Mouse (Mus musculus) hindbrain, embryonic 10.5 days (tissue): Measurements from ENCODE around the gene Hspa1b. TPM values are rescaled to one million over a fixed set of nuclear protein-coding genes. Genes with fewer than 3 reads are reported as not detected.
"Not testable (repeated sequence)": the region's sequence is repeated elsewhere in the genome, so short reads cannot be mapped to it uniquely, and the experiment has no call there.

Experiments used
- DNase-seq: peaks from one replicate; pipeline ENCODE4 v3.0.0-alpha.2; 2017; ENCODE audit warnings: low spot score
- H3K27ac ChIP-seq: fragments of 300-500 bp; sonication (generic); 2 replicates; pipeline ENCODE4 v1.5.1; 2016; ENCODE audit warnings: mild to moderate bottlenecking, moderate library complexity
- H3K27me3 ChIP-seq: fragments of 300-500 bp; sonication (generic); 2 replicates; pipeline ENCODE4 v1.6.1; 2016; ENCODE audit warnings: mild to moderate bottlenecking; ENCODE audit not compliant: poor library complexity, insufficient read depth, severe bottlenecking
- H3K36me3 ChIP-seq: fragments of 300-500 bp; sonication (generic); 2 replicates; pipeline ENCODE4 v1.6.1; 2016; ENCODE audit warnings: mild to moderate bottlenecking, moderate library complexity
- H3K4me1 ChIP-seq: fragments of 300-500 bp; sonication (generic); replicated peaks from 2 replicates; pipeline ENCODE4 v1.6.1; 2016; ENCODE audit warnings: mild to moderate bottlenecking
- H3K4me3 ChIP-seq: fragments of 300-500 bp; sonication (generic); 2 replicates; pipeline ENCODE4 v1.5.1; 2016; ENCODE audit warnings: mild to moderate bottlenecking, moderate library complexity
- H3K9me3 ChIP-seq: fragments of 300-500 bp; sonication (generic); 2 replicates; pipeline ENCODE4 v1.6.1; 2016; ENCODE audit warnings: mild to moderate bottlenecking, moderate library complexity
- WGBS: fragments of 180-500 bp; shearing (Covaris S2); methylation state at CpG from one replicate; pipeline ENCODE4 v1.1.7; 2016; 5-methylcytosine and 5-hydroxymethylcytosine counted together
- polyA plus RNA-seq: library from polyadenylated mRNA; unstranded; fragments of >200 nt; fragmentation: Nextera tagmentation; extraction: Ambion mirVana; gene quantifications from 2 replicates; pipeline ENCODE4 v1.2.1, GENCODE M21; 2016

The Hspa1b gene
- polyA plus RNA-seq, 1 experiment from 2014 or later = 0.09 TPM

- Histone ChIP-seq H3K27me3 (peaks cover 15% of the 10 kb centered on the region), H3K27ac (no peak overlapping the region), H3K4me1 (peaks cover 11% of the 10 kb centered on the region), H3K36me3 (peaks cover 14% of the 10 kb centered on the region), H3K4me3 (no peak overlapping the region), H3K9me3 (no peaks in the 10 kb centered on the region)
- DNase-seq = no peak
- 80% methylated on average over 3 of the region's 3 CpGs for WGBS
Measured at GRCm38 (mm10) chr17:34975581-34976492, 16.8 kb upstream of the Hspa1b start.

DNA sequence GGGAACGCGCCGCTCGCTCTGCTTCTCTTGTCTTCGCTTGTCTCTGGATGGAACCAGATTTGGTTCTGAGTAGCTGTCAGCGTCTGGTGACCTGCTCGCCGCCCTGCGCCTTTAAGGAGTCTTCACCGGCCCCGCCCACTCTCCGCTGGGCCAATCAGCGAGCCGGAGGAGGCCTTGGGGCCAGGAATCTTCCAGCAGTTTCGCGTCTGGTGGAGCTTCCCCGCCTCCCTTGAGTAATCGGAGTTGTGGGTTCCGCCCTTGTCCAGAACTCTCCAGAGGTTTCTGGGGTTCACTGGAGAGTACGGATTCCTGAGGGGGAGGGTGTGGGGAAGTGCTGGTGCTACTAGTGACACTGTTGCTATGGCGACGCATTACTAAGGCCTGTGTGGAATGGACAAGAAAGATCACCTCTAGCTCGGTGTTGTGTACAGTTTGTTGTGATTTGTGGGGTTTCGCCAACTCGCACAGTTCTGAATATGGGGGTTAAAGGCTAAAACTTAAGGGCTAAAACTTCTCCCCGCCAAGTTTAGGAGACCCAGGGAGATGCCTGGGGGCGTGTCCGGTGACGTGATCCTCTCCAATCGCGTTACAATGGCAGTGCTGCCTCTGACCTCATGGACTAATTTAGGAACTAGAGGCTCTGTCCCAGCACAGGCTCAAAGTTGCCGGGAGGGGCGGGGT, 13.2 kb upstream of the Hspa1b start, which contains the start of the genes Hspa1a and Hspa1l:
TSS of gene Hspa1a (minus strand) at position 88 of the 681 bp plus-strand sequence.
TSS of gene Hspa1l (plus strand) at position 635 of the 681 bp plus-strand sequence.
- Histone ChIP-seq H3K27ac (peak within 1 kb of the TSS; percentile 56), H3K4me3 (peak within 1 kb of the TSS; percentile 50), H3K27me3 (peaks cover 48% of the 10 kb centered on the region)
- 1% methylated on average over 31 of the region's 33 CpGs for WGBS
- peak; percentile 78 for DNase-seq
- H3K9me3 ChIP-seq, H3K4me1 ChIP-seq, H3K36me3 ChIP-seq: not testable (repeated sequence)

DNA sequence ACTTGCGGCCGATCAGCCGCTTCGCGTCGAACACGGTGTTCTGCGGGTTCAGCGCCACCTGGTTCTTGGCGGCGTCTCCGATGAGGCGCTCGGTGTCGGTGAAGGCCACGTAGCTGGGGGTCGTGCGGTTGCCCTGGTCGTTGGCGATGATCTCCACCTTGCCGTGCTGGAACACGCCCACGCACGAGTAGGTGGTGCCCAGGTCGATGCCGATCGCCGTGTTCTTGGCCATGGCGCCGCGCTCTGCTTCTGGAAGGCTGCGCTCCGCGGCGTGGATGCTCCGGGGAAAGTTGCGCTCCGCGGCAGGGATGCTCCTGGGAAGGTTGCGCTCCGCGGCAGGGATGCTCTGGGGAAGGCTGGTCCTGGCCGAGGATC, 12.6 kb upstream of the Hspa1b start:
- 3% methylated on average over 32 of the region's 43 CpGs for WGBS
- not testable (repeated sequence) for H3K27ac ChIP-seq, DNase-seq, H3K9me3 ChIP-seq, H3K4me1 ChIP-seq, H3K36me3 ChIP-seq
- H3K4me3 ChIP-seq = peak overlapping the region; percentile 50
- H3K27me3 ChIP-seq = peaks cover 53% of the 10 kb centered on the region

- H3K27ac ChIP-seq, H3K36me3 ChIP-seq, H3K4me3 ChIP-seq, H3K9me3 ChIP-seq, DNase-seq, H3K4me1 ChIP-seq: not testable (repeated sequence)
- H3K27me3 ChIP-seq = peaks cover 62% of the 10 kb centered on the region
- 38% methylated on average over 25 of the region's 37 CpGs for WGBS
Measured at GRCm38 (mm10) chr17:34970850-34971249, 11.8 kb upstream of the Hspa1b start.

- H3K9me3 ChIP-seq, H3K36me3 ChIP-seq, H3K27ac ChIP-seq, DNase-seq, H3K4me3 ChIP-seq, H3K4me1 ChIP-seq: not testable (repeated sequence)
- H3K27me3 ChIP-seq = peaks cover 68% of the 10 kb centered on the region
- 71% methylated on average over 9 of the region's 11 CpGs for WGBS
Measured at GRCm38 (mm10) chr17:34969822-34970221, 10.8 kb upstream of the Hspa1b start, which contains the start of gene Gm20481. Gene Gm20481 (plus strand): TSS chr17:34969912.

GRCm38 (mm10) chr17:34965627-34966026, 6.6 kb upstream of the Hspa1b start:
- H3K27me3 ChIP-seq = peaks cover 88% of the 10 kb centered on the region

DNA sequence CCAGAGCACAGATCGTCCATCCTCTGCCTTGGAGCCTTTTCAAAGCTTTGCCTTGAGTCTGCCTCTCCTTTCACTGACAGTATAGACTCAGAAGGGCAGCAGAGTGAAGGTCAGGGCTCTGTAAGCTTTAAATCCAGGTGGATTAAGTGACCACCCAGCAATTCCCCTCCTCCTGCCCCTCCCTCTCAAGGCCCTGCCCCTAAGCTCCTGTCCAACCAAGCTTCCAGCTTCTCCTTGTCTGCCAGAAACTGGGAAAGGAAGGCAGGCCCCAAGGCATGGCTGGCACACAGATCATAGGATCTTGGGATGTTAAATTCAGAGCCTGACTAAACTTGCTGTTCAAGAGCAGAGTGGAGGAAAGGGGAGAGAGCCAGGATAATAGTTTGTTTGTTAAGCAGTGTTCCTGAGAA, 5.6 kb upstream of the Hspa1b start:
- H3K9me3 ChIP-seq = no peaks in the 10 kb centered on the region
- H3K27ac ChIP-seq = no peak overlapping the region
- no peak for DNase-seq
- WGBS = 32% methylated on average over 1 of the region's 1 CpGs
- H3K4me1 ChIP-seq = peaks cover 12% of the 10 kb centered on the region
- no peaks in the 10 kb centered on the region for H3K36me3 ChIP-seq
- H3K4me3 ChIP-seq = 0 out of 2 replicates have a peak overlapping the region, but pooled peaks have one; percentile 6
- H3K27me3 ChIP-seq = peaks cover 85% of the 10 kb centered on the region

More at GRCm38 (mm10) chr17:34965627-34966026, 6.6 kb upstream of the Hspa1b start:
- 0 out of 2 replicates have a peak, but pooled peaks cover 4% of the 10 kb centered on the region for H3K4me1 ChIP-seq
- H3K9me3 ChIP-seq = no peaks in the 10 kb centered on the region
- DNase-seq = no peak
- H3K27ac ChIP-seq = no peak overlapping the region
- H3K36me3 ChIP-seq = no peaks in the 10 kb centered on the region
- WGBS = 85% methylated on average over 5 of the region's 5 CpGs
- no peak overlapping the region for H3K4me3 ChIP-seq

- Histone ChIP-seq H3K36me3 (no peaks in the 10 kb centered on the region), H3K4me3 (no peak overlapping the region), H3K27me3 (peaks cover 70% of the 10 kb centered on the region), H3K27ac (no peak overlapping the region), H3K9me3 (no peaks in the 10 kb centered on the region), H3K4me1 (peaks cover 16% of the 10 kb centered on the region)
- DNase-seq = no peak
- 62% methylated on average over 1 of the region's 1 CpGs for WGBS
Measured at GRCm38 (mm10) chr17:34962841-34963240, 3.8 kb upstream of the Hspa1b start.

DNA sequence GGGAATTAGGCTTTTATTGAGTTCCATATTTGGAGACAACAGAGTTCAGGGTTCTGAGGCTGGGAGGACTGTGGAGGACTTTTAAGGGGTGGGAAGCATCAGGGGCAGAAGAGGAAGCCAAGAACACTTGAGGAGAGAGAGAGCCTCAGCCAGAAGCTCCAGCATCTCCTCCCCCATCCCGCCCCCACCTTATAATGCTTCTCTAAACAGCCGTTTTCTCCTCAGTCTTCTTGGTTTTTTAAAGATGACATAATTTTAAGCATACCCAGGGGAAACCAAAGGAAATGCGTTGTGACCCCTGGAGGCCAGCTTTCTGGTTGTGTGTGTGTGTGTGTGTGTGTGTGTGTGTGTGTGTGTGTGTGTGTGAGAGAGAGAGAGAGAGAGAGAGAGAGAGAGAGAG, 3.1 kb upstream of the Hspa1b start:
- Histone ChIP-seq H3K9me3 (no peaks in the 10 kb centered on the region), H3K36me3 (no peaks in the 10 kb centered on the region), H3K4me3 (no peak overlapping the region), H3K27me3 (peaks cover 67% of the 10 kb centered on the region), H3K27ac (no peak overlapping the region), H3K4me1 (peaks cover 16% of the 10 kb centered on the region)
- DNase-seq = no peak
- 42% methylated on average over 3 of the region's 3 CpGs for WGBS

DNA sequence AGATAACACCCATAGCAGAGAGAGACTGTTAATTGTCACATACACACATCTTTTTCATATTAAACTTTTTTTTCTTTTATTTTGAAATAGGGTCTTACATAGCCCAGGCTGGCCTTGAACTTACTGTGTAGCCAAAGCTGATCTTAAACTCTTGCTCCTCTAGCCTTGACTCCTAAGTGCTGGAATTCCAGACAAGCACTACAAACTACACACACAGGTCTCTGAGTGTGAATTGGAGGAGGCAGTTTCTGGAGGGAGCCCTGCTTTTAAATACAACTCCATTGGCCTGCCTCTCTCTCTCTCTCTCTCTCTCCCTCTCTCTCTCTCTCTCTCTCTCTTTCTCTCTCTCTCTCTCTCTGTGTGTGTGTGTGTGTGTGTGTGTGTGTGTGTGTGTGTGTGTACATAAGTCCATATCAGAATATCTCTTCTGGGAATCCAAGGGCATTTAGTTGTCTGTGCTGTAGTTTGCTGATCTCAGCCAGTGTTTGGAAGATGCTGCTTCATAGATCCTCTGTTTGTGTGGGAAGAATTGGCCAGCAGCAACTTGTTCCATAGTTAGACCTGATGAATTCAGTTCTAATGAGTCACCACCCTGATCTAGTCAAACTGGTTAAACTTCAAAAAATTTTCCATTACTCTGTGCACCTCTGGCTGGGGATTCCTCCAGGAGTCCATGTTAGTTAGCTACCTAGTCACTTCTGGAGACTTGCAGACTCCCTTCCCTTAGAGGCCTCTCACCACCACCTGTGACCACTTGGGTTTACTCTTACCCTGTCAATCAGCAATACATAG, 1.9 kb upstream of the Hspa1b start:
- no peak overlapping the region for H3K4me3 ChIP-seq
- no peaks in the 10 kb centered on the region for H3K36me3 ChIP-seq
- H3K27ac ChIP-seq = no peak overlapping the region
- H3K9me3 ChIP-seq = no peaks in the 10 kb centered on the region
- no peak for DNase-seq
- H3K4me1 ChIP-seq = peaks cover 16% of the 10 kb centered on the region
- peaks cover 66% of the 10 kb centered on the region for H3K27me3 ChIP-seq

GRCm38 (mm10) chr17:34959881-34960515, 960 bp upstream of the Hspa1b start:
- Histone ChIP-seq H3K27ac (peak overlapping the region; percentile 91), H3K27me3 (peaks cover 68% of the 10 kb centered on the region), H3K36me3 (no peaks in the 10 kb centered on the region), H3K9me3 (no peaks in the 10 kb centered on the region), H3K4me1 (peaks cover 16% of the 10 kb centered on the region), H3K4me3 (peak overlapping the region; percentile 64)
- DNase-seq = peak; percentile 29
- WGBS = 16% methylated on average over 12 of the region's 12 CpGs

DNA sequence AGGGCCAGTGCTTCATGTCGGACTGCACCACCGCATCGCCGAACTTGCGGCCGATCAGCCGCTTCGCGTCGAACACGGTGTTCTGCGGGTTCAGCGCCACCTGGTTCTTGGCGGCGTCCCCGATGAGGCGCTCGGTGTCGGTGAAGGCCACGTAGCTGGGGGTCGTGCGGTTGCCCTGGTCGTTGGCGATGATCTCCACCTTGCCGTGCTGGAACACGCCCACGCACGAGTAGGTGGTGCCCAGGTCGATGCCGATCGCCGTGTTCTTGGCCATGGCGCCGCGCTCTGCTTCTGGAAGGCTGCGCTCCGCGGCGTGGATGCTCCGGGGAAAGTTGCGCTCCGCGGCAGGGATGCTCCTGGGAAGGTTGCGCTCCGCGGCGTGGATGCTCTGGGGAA, 306 bp downstream of the Hspa1b start:
- Histone ChIP-seq H3K4me3 (peak overlapping the region; percentile 64), H3K27me3 (peaks cover 70% of the 10 kb centered on the region), H3K4me1 (peaks cover 12% of the 10 kb centered on the region)
- H3K9me3 ChIP-seq, H3K27ac ChIP-seq, H3K36me3 ChIP-seq, DNase-seq: not testable (repeated sequence)
- WGBS = 2% methylated on average over 34 of the region's 47 CpGs
